Mouse (Mus musculus) kidney, postnatal 14 days (tissue): ENCODE measurements around the gene Cnot4.
"Not testable (repeated sequence)": the region's sequence is repeated elsewhere in the genome, so short reads cannot be mapped to it uniquely, and the experiment has no call there.

Experiments
- DNase-seq: peaks from one replicate; pipeline ENCODE4 v3.0.0; 2022; ENCODE audit warnings: mixed read lengths

Cnot4 gene

GRCm38 (mm10) chr6:35133579-35134488 lies at the start of gene Cnot4:
TSS of gene Cnot4 (minus strand) at chr6:35133724.
- DNase-seq, result peak; percentile 99

GRCm38 (mm10) chr6:35179299-35179698 lies 45.8 kb upstream of the Cnot4 start:
- DNase-seq, result not testable (repeated sequence)

GRCm38 (mm10) chr6:35177650-35178272 lies 44.2 kb upstream of the Cnot4 start:
- no peak for DNase-seq

GRCm38 (mm10) chr6:35176979-35177649 lies 43.6 kb upstream of the Cnot4 start, which contains the start of gene Nup205:
TSS of gene Nup205 (plus strand) at chr6:35177421.
- peak; percentile 88 for DNase-seq

- no peak for DNase-seq
These were observed 39.7 kb upstream of the Cnot4 start for GRCm38 (mm10) chr6:35173181-35173580.

- not testable (repeated sequence) for DNase-seq
These were observed 38.5 kb upstream of the Cnot4 start for GRCm38 (mm10) chr6:35172028-35172427.

GRCm38 (mm10) chr6:35169250-35169649 lies 35.7 kb upstream of the Cnot4 start:
- peak; percentile 4 for DNase-seq

GRCm38 (mm10) chr6:35154540-35154939 lies 21.0 kb upstream of the Cnot4 start:
- no peak for DNase-seq

GRCm38 (mm10) chr6:35147726-35148422 lies 14.3 kb upstream of the Cnot4 start:
- DNase-seq, result no peak

GRCm38 (mm10) chr6:35145569-35145968 lies 12.0 kb upstream of the Cnot4 start:
- DNase-seq, result no peak

GRCm38 (mm10) chr6:35140351-35140750 lies 6.8 kb upstream of the Cnot4 start:
- DNase-seq, result no peak

- DNase-seq, result no peak
These were observed 1.3 kb upstream of the Cnot4 start for GRCm38 (mm10) chr6:35134844-35135243.

- no peak for DNase-seq
These were observed 312 bp downstream of the Cnot4 start for GRCm38 (mm10) chr6:35133246-35133578.

- no peak for DNase-seq
These were observed 718 bp downstream of the Cnot4 start for GRCm38 (mm10) chr6:35132806-35133205.

- no peak for DNase-seq
These were observed 11.0 kb downstream of the Cnot4 start for GRCm38 (mm10) chr6:35122488-35122887.

- no peak for DNase-seq
These were observed 11.6 kb downstream of the Cnot4 start for GRCm38 (mm10) chr6:35121925-35122324.

- DNase-seq, result no peak
These were observed 31.1 kb downstream of the Cnot4 start for GRCm38 (mm10) chr6:35102457-35102856.

GRCm38 (mm10) chr6:35084927-35085326 lies 48.6 kb downstream of the Cnot4 start:
- DNase-seq, result no peak

GRCm38 (mm10) chr6:35075148-35075547 lies 58.4 kb downstream of the Cnot4 start:
- no peak for DNase-seq

- no peak for DNase-seq
These were observed 62.3 kb downstream of the Cnot4 start for GRCm38 (mm10) chr6:35071261-35071660.

GRCm38 (mm10) chr6:35062446-35062845 lies 71.1 kb downstream of the Cnot4 start:
- DNase-seq, result no peak

- DNase-seq, result no peak
These were observed 90.4 kb downstream of the Cnot4 start for GRCm38 (mm10) chr6:35043127-35043526.

- DNase-seq, result no peak
These were observed 100.2 kb downstream of the Cnot4 start for GRCm38 (mm10) chr6:35033341-35033740.
